Mouse (Mus musculus) gastrocnemius, adult 2 months (tissue): Measurements from ENCODE around the gene Spns1. TPM values are rescaled to one million over a fixed set of nuclear protein-coding genes. Genes with fewer than 3 reads are reported as not detected.
"Not testable (repeated sequence)": the region's sequence is repeated elsewhere in the genome, so short reads cannot be mapped to it uniquely, and the experiment has no call there.

Source experiments
- DNase-seq: peaks from one replicate; pipeline ENCODE4 v3.0.0; 2022
- H3K27ac ChIP-seq: fragments of 200-600 bp; 2 replicates; pipeline ENCODE4 v1.8.1; 2022; ENCODE audit warnings: mild to moderate bottlenecking
- H3K4me3 ChIP-seq: fragments of 200-600 bp; 2 replicates; pipeline ENCODE4 v1.8.1; 2022; ENCODE audit warnings: mild to moderate bottlenecking, moderate library complexity
- CTCF ChIP-seq: fragments of 200-600 bp; IDR thresholded peaks from 2 replicates; pipeline ENCODE4 v1.8.1; 2022; ENCODE audit warnings: antibody characterized with exemption, mild to moderate bottlenecking, moderate library complexity
- intact Hi-C: fragments of 180-260 bp; cut with DNase I; formaldehyde crosslinking; loops from one replicate; pipeline ENCODE4 v1.15.1; 2025
- long read RNA-seq, 2 experiments: library from polyadenylated mRNA; stranded (forward); transcript quantifications; one replicate each; pipeline ENCODE4 v2.0.0; 2021
- total RNA-seq, 2 experiments: library from RNA; stranded (reverse); gene quantifications; 2 replicates each; pipeline ENCODE4 v1.2.3; 2021

Gene Spns1
- total RNA-seq = 10 to 100 TPM; 26.9 to 28.2 TPM
- long read RNA-seq, experiment 1, transcript Spns1-201 (12 exons, 2,219 nt) = major isoform, 47 of 55 reads
- long read RNA-seq, experiment 1, partial matches to known transcripts = 5 of 55 reads
- long read RNA-seq, experiment 1, other reads (novel, unspliced or antisense) = 3 of 55 reads
- long read RNA-seq, experiment 2, transcript Spns1-201 (12 exons, 2,219 nt) = major isoform, 58 of 69 reads
- long read RNA-seq, experiment 2, partial matches to known transcripts = 7 of 69 reads
- long read RNA-seq, experiment 2, other reads (novel, unspliced or antisense) = 4 of 69 reads

DNA sequence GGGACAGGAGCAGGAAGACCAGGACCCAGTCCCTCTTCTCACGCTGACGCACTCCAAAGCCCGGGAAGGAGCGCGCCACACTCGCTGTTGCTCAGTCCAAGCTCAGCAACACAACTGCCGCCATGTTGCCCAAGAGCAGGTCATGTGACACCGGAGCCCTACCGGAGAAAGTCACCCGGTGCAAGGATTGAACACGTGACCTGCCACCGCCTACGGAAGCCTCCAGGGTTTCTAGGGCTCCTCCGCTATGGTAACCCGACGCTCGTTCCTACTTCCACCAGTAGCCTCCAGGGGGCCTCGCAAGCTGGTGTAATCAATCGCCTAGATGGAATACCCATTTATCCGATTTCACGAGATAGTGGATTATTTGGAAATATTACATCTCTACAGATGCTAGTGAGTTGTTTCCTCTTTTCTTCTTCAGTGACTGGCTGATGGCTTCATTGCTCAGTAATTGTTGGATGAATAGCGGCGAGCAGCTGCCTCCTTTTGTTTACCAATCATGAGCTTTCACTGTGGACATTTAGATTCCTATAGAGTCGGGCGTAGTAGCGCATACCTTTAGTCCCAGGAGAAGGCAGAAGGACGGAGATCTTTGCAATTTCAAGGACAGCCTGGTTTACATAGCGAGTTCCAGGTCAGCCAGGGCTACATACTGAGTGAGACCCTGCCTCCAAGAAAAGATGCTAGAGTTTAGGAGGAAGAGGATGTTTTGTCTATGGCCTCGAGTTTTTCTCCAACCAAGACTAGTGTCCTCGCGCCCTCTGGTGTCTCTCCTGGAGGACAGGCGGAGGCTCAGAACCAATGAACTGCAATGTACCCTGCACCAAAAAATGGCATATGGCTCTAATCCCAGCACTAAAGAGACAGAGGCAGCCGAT, at the start of gene Spns1:
TSS of gene Spns1 (minus strand) at position 173 of the 881 bp plus-strand sequence.
- peak; percentile 88 for TF ChIP-seq CTCF
- peak; percentile 96 for DNase-seq
- Histone ChIP-seq H3K4me3 (peak within 1 kb of the TSS; percentile 100), H3K27ac (peak within 1 kb of the TSS; percentile 88)
- intact Hi-C loops = loop anchor here (1.0 kb wide), 2 partner anchors 54 to 105 kb away; partner anchors contain the start of gene Sbk1

DNA sequence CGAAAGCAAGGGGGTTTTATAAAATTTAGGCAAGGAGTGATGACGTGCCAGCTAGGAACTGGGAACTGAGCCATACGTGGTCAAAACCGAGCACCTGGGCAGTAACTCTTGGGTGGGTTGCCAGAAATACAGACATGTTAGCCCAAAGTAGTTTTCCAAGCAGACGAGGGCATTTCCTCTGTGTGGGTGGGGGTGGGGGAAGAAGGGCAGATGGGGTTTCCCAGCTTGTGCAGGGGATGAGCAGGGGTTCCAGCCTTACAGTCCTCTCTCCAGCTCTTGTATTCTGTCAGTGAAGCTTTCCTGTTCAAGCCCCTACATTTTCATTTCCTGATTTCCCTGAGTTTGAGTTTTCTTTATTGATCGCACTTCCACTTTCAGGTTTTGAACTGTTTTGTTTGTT, 46.9 kb upstream of the Spns1 start:
- no peak overlapping the region for H3K27ac ChIP-seq
- intact Hi-C loops = no loop called here
- H3K4me3 ChIP-seq = no peak overlapping the region
- DNase-seq = no peak
- no peak for TF ChIP-seq CTCF

DNA sequence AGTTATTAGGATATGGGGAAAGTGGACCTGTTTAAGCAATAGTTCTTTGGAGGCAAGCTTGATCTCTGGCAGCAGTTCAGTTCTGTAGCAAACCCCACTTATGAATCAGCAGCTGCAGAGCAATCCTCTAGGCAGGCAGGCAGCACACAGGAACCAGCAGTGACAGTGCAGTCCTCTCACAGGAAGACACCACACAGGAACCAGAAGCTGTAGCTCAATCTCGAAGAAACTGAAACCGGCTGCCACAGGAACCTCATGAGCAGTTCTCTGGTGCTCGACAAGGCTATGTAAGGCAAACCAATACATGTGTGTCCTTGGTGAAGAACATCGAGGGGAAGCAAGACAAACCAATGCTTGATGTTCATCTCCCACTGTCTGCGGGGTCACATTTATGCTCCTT, 44.5 kb upstream of the Spns1 start:
- H3K27ac ChIP-seq = no peak overlapping the region

DNA sequence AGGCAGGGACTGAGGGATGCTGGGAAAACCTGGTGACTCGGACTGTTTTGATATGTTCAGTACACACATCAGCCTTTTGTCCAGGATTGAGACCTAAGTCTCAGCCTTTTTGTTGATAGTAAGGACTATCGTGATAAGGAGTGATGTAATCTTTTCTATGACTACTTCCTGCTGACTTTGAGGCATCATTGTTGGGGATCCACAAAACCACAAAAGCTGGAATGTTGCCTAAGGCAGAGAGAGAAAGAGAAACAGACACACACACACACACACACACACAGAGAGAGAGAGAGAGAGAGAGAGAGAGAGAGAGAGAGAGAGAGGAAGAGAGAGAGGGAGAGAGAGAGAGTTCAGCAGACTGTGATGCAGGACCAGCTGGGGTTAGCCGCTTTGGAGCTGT, 41.2 kb upstream of the Spns1 start:
- no peak overlapping the region for H3K4me3 ChIP-seq
- no peak overlapping the region for H3K27ac ChIP-seq
- no peak for TF ChIP-seq CTCF
- intact Hi-C loops = no loop called here
- DNase-seq = no peak

More for the DNA sequence above, 44.5 kb upstream of the Spns1 start:
- DNase-seq = no peak
- H3K4me3 ChIP-seq = no peak overlapping the region
- intact Hi-C loops = no loop called here
- no peak for TF ChIP-seq CTCF

DNA sequence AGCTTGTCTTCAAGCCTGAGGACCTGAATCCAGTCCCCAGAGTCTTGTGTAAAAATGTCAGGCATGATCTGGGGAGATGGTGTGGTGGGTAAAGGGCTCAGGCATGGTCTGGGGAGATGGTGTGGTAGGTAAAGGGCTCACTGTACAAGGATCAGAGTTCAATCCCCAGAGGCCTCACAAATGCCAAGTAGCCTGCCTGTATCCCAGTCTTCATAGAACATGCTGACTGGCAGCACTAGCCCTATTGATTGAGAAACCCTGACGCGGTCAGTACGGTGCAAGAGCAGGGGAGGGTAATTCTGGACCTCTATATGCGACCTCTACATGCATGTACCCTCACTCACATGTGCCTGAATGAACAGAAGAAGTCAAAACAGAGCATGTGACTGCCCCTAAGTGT, 40.4 kb upstream of the Spns1 start:
- TF ChIP-seq CTCF = no peak
- Histone ChIP-seq H3K27ac (no peak overlapping the region), H3K4me3 (no peak overlapping the region)
- intact Hi-C loops = no loop called here
- DNase-seq = no peak

DNA sequence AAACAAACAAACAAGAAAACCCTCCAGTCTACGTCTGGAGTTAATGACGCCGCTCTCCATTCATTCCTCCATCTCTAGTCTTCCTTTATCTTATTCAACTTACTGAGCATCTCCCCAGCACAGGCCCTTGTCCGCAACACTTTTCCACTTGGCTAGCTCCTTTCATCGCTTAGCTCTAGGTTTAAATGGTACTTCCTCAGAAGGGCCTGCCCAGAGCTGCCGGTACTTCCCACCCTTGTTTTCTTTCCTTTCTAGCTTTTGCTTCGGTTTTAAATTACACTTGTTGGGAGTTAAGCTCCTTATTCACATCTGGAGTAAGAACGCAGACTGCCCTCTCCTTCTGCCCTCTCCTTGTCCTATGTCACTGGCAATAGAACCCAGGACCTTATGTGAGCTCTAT, 39.8 kb upstream of the Spns1 start:
- H3K27ac ChIP-seq = no peak overlapping the region
- intact Hi-C loops = no loop called here
- no peak for TF ChIP-seq CTCF
- DNase-seq = no peak
- H3K4me3 ChIP-seq = no peak overlapping the region

DNA sequence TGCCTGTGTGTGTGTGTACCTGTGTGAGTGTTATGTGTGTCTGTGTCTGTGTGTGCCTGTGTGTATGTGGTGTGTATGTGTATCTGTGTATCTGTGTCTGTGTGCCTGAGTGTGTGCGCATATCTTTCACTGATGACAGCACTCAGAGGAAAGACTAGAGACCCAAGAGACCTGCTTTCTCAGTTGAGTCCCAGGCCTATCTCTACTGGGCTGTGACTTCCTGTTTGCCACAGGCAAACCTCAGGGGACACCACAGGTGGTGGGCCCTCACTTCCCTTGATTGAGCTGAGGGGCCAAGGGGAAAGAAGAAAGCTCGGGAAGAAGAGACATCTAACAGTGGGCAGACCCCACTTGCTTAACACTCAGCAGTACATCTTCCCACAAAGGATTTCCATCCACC, 39.4 kb upstream of the Spns1 start:
- DNase-seq = no peak
- no peak for TF ChIP-seq CTCF
- Histone ChIP-seq H3K4me3 (no peak overlapping the region), H3K27ac (no peak overlapping the region)
- intact Hi-C loops = no loop called here

DNA sequence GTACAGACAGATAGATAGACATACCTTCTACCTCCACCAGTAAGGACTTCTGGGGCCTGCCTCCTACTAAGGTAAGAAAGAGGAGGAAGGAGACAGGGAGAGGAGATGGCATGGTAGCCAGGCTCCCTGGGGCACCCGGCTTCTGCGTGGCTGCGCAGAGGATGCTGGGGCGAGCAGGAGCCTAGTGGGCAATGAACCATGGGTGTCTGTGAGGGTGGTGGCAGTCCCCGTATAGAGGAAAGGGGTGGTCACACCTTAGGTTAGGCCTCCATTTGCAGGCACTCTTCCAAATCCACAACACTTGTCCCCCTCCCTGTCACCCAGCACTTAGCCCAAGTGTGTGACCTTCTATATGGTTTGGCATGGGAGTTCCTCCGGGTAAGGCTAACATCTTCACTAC, 37.5 kb upstream of the Spns1 start, which contains the start of gene Cd19:
TSS of gene Cd19 (minus strand) at position 165 of the 400 bp plus-strand sequence.
- no peak for DNase-seq
- intact Hi-C loops = no loop called here
- H3K27ac ChIP-seq = no peak within 1 kb of the TSS
- no peak within 1 kb of the TSS for H3K4me3 ChIP-seq
- TF ChIP-seq CTCF = no peak

DNA sequence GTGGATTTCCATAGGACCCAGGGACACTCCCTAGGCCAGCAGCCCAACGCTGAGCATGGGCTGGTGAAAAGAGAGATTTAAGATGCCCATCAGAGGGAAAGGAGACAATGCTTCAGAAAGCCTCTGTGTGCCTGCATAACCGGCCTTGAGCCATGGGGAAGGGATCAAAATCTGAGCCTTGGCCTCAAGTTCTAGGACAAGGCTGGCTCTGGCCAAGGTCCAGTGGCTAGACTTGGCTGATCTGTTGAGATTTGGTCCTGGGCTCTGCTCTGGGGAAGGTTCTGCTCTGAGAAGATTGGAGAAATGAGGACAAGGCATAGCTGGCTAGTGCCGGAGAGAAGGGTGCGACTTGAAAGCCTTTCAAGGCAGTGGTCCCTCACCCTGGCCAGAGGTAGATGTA, 33.8 kb upstream of the Spns1 start:
- TF ChIP-seq CTCF = no peak
- H3K27ac ChIP-seq = no peak overlapping the region
- no peak for DNase-seq
- H3K4me3 ChIP-seq = no peak overlapping the region
- intact Hi-C loops = no loop called here

DNA sequence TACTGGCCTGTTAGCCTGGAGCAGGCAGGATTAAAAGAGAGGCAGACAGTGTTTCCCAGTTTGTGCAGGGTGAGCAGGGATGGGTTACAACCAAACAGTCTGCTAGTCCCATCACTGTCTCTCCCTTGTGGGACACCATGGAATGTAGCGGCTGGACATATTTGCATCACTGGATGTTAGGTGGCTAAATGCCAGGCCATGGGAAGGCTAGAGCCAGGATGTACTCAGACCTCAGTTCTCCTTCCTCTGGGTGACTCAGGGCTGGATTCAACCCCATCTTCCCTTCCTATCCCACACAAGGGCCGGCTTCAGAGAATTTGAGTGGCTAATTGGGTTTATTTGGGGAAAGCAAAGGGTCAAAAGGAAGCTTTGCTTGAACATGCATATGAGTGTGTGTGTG, 31.4 kb upstream of the Spns1 start:
- DNase-seq = no peak
- Histone ChIP-seq H3K4me3 (no peak overlapping the region), H3K27ac (peak overlapping the region; percentile 31; the same call in 1 of the 2 replicates)
- intact Hi-C loops = no loop called here
- TF ChIP-seq CTCF = no peak

DNA sequence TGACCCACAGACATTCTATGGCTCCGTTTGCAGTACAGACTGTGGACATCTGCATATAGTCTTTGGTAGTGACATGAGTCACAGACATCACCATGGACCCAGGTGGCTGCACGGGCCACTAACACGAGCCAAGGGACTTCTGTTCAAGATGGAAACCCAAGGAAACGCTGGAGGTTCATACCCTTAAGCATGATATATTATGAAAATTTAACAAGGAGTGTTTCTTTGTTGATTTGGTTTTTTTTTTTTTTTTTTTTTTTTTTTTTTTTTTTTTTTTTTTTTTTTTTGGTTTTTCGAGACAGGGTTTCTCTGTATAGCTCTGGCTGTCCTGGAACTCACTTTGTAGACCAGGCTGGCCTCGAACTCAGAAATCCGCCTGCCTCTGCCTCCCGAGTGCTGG, 25.3 kb upstream of the Spns1 start:
- intact Hi-C loops, H3K4me3 ChIP-seq, DNase-seq, H3K27ac ChIP-seq: not testable (repeated sequence)

DNA sequence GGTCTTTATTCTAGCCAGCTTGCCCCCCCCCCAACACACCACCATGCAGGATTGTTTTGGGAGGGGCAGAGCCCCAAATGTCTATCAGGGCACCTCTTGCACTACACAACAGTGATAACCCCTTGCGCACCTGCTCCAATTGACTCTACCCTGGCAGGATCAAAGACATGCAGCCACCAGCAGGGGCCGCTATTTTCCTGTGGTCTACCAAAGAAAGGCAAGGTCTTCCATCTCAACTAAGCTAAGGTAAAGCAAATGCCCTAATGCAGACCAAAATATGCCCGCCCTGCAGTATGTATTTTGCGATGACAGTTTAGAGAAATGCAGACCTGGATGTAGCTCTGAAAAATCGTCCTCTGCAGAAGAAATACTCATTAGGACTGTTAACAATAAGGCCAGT, 22.3 kb upstream of the Spns1 start:
- peak; percentile 85 for DNase-seq
- intact Hi-C loops = loop anchor here (1.0 to 5.0 kb wide), 3 partner anchors 27 to 128 kb away; no protein-coding TSS in a partner anchor
- H3K27ac ChIP-seq = no peak overlapping the region
- TF ChIP-seq CTCF = peak; percentile 93
- H3K4me3 ChIP-seq = no peak overlapping the region

DNA sequence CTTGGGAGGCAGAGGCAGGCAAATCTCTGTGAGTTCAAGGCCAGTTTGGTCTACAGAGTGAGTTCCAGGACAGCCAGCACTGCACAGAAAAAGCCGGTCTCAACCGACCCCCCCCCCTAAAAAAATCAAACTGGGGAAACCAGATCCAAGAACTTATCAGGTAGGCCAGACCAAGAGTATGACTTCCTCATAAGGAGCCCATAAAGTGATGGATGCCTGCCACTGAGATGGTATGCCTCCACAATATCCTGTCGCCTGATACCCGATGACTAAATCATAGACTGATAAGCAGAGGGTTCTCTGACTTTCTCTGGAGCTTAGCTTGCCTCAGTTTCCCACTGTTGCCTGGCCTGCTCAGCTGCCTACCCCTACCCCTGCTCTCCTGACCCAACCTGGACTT, 20.6 kb upstream of the Spns1 start:
- TF ChIP-seq CTCF = no peak
- no peak for DNase-seq
- intact Hi-C loops = loop anchor here (2.0 to 5.0 kb wide), 2 partner anchors 29 to 84 kb away; no protein-coding TSS in a partner anchor
- Histone ChIP-seq H3K27ac (no peak overlapping the region), H3K4me3 (no peak overlapping the region)
